Mouse (Mus musculus) c-Kit-negative CD71-positive TER-119-positive erythroid progenitor cells, embryonic 14.5 days (primary cell): ENCODE results near the gene Plxnb2.

ENCODE experiments used
- DNase-seq: peaks from one replicate; pipeline ENCODE4 v3.0.0-alpha.2; 2013; ENCODE audit warnings: low read depth, low spot score

The Plxnb2 gene

DNA sequence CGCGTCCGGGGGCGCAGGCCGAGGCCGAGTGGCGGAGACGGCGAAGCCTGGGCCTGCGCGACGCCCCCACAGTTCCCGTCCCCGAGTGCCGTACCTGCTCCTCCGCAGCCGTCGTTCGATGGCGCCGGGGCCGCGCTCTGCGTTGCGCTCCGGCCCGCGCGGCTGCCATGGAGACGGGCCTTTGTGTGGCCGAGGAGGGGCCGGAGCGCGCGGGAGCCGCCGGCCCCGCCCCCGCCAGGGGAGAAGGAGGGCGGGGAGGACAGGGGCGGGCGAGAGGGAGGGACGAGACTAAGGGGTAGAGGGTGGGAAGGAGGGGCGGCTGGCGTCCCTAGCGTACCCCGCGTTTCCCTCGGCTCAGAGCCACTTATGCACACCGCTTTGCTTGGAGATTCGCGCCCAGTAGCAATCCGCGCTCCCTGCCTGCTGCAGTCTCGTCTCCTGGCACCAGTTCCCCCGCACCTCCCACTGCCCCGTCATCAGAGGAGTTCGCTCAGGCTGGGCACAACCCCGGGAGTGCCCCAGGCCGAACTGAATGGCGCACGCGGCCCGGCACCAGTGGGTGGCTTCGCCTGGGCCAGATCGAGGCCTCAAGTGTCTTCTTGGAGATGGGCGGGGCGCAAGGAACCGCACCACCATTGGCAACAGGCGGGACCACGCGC, at the start of gene Plxnb2:
Plxnb2 (minus strand) TSS at position 218 of the 659 bp plus-strand sequence.
- no peak for DNase-seq

DNA sequence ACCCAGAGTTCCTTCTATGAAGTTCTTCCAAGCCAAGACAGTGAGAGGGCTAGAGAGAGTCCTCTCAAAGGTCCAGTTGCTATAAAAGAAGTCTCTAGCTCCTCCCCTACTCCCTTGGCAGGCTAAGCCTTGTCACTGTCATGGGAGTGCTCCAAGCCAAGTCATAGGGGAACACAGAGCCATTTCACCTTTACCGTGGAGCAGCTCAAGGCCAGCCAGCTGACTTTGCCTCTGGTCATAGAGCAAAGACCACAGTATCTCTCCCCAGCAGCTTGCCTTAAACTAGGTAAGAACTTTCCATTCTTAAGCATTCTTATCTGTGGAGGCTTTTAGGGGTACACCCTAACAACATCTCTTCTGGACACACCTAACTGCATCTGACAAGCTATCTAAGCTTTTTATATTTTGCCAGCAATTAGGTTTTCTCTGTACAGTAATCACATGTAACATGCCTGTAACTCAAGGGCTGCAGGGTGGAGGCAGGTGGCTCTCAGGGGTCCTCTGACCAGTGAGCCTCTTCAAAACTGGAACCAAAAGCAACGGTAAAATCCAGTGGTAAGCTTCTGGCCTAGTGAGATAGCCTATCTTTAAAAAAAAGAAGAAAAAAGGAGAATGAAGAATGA, 35.1 kb upstream of the Plxnb2 start:
- no peak for DNase-seq

DNA sequence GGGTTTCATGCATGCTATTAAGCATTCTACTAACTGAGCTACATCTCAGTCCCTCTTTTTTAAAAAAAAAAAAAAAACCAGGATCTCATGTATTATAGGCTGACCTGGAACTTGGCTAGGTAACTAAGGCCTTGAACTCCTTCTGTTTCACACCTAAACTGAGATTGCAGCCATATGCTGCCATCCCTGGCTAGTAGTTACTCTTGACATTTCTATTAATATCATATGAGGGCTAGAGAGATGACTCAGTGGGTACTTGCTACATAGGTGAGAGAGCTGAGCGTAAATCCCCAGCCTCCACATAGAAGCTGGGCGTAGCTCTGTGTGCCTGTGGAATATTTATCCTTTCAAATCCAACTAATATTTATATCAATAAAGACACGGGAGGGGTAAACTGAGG, 34.4 kb upstream of the Plxnb2 start:
- DNase-seq: no peak

DNA sequence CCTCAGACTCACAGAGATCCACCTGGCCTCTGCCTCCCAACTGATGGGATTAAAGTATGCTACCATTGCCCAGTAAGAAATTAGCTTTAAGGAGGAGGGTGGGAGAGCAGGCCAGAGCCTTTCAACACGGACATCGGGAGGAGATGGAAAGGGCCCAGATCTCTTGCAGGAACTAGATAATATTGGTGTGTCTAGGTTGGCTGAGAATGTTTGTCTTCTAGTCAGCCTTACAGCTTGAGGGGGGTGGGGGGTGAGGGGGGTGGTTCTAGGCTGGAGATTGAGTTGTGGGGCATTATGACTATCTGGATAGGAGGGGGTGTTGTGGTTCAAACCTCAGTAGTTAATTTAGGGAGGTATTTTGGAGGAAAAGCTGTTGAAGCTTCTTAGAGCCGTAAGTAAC, 32.9 kb upstream of the Plxnb2 start:
- DNase-seq: no peak

DNA sequence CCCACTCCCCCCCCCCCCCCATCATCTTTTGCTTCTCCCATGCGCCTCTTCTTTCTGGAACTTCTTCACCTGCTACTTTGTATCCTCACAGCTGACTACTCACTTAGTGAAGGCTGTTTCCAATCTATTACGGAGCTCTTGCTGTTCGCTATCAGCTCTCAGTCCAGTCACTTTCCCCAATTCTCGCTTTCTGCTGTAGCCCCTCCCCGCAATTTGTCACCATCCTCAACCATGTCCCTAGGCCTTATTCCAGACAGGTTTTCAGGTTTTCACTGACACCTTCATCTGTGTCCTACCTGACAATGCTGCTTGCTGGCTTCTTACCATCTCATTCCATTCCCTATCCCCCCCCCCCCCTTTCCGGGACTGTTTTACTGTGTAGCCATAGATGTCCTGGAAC, 31.9 kb upstream of the Plxnb2 start:
- DNase-seq: no peak

DNA sequence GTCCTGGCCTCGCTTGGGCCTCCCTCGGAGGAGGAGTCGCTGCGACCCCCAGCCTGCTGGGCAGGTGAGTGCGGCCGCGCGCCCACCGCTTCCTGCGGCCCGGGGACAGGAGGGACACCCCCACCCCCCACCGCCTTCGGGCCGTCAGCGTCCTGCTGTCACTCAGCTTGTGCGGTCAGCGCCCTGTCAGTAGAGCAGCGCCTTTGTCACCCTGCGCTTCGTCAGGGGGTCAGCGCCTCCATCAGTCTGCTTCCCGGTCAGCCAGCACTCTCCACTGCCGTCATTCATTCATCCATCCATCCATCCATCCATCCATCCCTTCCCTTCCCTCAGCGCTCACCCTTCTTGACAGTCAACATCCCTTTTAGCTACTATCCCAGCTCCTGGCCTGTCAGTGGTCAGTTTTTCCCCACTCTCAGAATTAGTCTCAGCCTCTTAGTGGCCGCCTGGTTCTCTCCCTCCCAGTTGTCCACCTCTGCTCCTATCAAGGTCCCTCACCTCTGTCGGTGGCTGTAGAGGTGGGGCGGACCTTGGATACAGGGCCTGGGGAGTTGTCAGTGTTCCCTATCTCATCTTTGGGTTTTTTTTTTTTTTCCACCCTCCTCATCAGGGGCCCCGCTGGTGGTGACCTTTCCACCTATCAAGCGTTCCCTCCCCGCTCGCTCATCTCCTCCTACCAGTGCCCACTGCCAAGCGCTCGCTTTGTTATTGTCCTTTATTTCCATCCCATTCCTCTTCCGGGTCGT, 31.3 kb upstream of the Plxnb2 start:
- DNase-seq: peak; percentile 54

DNA sequence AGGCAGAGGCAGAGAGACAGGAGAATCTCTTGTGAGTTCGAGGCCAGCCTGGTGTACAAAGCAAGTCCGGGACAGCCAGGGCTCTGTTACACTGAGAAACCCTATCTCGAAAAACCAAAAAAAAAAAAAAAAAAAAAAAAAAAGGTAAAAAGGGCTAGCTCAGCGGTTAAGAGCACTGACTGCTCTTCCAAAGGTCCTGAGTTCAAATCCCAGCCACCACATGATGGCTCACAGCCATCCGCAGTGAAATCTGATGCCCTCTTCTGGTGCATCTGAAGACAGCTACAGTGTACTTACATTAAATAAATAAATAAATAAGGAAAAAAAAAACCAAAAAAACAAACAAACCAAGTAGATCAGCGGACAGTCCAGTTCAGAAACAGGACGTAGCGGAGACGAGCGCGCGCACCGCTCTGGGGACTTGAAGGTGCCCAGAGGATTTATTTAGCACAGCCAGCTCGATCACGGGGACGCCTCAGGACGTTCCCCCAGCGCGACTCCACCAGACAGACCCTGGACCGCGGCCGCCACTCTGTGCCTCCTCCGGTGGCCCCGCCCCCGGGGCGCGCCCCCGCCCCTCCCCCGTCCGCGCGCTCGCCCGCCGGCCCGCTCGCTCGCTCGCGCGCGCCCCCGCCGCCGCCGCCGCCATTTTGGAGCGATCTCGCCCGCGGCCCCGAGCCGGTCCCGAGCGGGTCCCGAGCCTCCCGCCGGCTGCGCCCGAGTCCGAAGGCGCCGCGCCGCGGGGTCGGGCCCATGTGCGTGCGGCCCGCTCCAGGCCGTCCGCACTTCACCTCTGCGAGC, 30.5 kb upstream of the Plxnb2 start, which contains the start of gene Ppp6r2:
Ppp6r2 (plus strand) TSS at position 639 of the 801 bp plus-strand sequence.
- peak; percentile 60 for DNase-seq

DNA sequence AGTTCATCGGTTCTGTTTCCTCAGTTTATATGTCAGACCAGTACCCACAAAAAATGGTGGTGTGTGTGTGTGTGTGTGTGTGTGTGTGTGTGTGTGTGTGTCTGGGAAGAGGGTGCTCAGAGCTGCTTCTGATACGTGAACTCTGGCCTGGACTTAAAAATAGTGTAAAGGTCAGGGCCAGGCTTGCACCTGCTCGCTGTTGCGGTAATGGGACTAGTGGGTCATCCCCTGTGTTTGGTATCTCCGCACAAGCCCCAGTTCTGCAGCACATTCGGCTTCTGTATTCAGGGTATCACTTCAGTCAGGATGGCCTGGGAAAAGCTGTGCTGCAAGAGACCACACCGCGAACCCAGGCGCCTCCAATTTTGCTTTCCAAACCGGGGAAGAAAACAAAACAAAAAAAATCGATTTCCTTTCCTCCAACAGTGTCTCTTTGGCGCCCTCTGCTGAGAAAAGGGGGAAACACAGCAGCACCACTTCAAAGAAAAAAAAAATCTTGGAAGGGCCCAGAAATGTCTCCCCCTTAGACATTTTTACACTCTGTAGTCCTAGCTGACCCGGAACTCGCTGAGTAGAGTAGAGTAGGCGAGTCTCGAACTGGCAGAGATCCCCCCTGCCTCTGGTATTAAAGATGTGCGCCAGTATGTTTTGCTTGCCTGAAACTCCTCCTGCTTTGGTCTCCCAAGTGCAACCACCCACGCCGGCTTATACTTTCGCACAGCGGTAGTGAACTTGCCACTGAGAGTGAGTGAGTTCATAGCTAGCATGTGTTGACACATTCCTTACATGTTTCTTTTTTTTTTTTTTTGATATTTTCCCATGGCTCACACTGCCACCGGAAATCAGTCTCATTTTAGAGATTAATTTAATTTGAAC, 29.5 kb upstream of the Plxnb2 start:
- peak; percentile 78 for DNase-seq

DNA sequence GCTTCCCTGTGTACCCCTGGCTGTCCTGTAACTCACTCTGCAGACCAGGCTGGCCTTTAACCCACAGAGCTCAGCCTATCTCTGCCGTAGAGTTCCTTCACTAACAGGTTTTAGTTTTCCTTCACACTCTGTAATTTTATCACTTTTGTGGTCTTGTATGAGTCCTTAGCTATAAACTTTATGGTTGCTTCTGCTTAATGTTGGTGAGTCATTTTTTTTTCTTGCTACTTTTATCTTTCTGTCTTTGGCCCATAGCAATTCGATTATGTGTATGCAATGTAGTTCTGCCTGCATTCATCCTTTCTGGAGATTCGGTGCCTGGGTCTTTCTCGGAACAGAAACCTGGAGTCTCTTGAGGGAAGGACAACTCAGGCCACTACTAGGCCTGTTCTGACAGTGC, 26.9 kb upstream of the Plxnb2 start:
- no peak for DNase-seq

DNA sequence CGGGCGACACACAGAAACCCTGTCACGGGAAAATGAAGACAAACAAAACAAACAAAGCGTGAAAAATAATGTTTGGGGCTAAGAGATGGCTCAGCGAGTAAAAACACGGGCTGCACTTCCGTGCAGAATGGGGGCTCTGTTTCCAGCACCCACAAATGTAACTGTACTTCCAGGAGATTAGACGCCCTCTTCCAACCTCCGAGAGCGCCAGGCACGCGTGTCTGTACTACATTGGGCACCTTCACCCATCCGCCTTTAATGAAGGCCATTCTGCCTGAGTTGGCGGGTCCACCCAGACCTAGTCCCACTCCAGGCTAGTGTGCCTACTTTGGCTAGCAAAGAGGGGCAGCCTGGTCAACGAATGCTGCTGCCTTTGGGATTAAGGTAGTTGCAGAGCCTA, 16.5 kb upstream of the Plxnb2 start:
- no peak for DNase-seq

DNA sequence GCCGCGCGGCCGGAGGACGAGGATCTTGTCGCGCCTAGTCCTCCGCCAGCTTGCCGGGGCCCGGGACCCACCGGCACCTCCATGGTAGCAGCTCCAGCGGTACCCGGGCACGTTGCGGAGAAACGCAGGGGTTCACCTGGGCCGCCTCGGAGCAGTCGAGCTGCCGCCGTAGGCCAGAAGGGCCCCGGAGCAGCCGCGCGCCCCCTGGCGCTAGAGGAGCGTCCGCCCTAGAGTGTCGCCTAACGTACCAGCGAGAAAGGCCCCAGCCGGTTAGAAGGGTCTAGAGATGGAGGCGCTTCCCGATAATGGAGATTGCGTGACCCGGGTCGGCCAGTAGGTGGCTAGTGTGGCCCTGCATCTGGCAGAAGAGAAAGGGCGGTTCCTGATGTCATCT, 15.7 kb upstream of the Plxnb2 start, which contains the start of gene Dennd6b:
Dennd6b (minus strand) TSS at position 184 of the 394 bp plus-strand sequence.
- DNase-seq: peak; percentile 93

DNA sequence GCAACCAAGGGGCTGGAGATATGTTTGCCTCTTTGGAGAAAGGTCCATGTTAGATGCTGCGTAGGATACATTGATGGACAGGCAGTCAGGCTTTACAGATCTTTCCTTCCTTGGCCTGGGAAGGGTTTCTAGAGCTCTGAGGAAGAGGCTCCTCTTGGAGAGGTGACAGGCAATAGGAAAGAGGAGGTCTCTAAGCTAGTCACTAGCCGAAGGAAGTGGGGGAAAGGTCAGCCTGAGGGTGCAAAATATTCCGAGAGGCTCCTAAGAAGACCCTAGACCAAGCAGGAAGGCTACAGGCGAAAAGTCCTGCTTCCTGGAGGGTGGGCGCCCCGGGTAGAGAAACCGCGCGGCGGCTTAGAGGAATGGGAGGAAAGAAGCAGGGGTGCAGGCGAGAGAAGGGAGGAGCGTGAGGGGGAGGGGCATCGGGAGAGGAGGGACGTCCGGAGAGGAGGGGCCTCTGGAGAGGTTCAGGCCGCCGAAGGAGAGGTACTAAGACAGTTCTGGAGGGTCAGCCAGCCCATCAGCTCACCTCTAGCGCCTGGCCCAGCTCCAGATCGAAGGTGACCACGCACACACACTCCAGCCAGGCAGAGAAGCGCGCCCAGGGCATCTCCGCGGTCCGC, 15.2 kb upstream of the Plxnb2 start:
- DNase-seq: peak; percentile 73

DNA sequence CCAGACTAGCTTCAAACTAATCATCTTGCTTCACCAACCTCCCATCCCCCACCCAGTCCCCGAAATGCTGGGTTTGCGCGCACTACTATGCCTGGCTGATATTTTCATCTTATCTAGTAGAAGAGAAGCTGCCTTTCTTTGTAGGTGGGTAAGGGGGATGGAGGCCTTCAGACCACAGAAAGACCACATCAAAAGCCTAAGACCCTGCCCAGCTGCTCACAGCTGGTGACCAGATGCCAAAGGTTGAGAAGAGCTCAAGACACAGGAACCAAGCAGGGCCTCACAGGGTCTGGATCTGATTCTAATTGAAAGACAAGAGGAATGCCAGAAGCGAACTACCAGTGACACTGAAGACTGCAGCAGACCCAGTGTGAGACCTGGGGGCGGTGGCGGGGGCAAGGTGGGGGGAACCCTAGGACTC, 14.7 kb upstream of the Plxnb2 start:
- DNase-seq: no peak

DNA sequence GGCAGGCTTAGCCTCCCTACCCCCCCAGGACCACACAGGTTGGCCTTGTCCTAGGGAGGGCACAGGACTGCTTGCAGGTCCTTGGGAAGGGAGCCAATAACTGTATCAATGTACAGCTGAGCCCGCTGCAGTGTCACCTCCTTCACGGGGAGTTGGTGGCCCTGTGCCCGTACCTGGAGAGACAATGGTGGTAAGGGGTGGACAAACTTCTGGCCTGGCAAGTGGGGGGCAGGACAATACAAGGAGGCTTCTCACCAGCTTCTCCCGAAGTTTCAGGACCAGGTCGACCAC, 4.3 kb upstream of the Plxnb2 start:
- no peak for DNase-seq

DNA sequence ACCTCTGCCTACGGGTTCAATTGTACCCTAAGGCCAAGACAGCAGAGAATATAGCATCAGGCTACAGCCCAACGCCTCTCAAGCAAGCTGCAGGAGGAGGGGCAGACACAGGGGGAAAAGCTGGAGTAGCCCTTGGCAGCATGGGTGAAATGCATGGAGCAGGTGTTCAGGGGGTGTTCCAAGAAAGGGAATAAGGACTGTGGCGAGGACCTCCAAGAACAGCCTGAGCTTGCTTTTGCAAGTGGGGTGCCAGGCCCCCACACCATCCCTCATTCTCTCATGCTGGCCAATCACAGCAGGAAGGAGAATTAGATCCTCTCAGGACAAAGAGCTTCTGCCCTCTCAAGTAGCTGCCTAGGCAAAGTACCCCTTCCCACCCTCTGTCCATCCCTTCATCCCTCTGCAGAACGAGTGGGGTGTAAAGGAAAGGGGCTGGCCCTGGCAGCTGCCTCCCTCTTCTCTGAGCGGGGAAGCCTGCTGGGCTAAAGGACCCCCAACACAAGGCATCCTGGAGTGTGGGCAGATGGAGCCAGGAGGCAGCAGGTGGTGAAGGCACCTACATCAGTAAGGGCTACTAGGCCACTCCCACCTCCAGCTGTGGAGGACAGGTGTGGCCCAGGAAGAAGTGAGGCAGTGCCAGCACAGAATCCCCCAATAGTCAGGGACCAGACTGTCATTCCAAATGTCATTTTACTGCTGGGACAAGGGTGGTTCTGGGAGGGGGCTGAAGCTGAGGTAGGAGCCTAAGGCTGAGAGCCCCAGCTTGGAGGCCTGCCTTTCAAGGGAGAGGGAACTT, 3.8 kb upstream of the Plxnb2 start:
- no peak for DNase-seq

DNA sequence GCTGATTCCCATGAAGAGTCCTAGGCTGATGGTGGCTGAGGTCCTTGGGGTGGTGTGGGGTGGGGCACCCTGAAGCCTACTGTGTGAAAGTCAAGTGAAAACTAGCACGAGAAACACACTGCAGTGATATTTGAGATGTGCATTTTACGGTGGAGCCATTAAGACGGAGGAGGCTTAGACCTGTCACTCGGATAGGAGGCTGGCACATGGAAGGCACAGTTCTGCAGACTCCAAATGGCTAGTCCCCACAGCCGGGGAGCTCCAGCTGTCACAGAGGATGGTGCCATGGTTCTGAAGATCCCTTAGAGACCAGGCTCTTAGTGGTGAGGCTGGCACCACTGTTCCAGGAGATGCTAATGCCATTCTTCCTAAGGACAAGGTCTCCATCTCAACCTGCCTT, 2.3 kb upstream of the Plxnb2 start:
- no peak for DNase-seq

DNA sequence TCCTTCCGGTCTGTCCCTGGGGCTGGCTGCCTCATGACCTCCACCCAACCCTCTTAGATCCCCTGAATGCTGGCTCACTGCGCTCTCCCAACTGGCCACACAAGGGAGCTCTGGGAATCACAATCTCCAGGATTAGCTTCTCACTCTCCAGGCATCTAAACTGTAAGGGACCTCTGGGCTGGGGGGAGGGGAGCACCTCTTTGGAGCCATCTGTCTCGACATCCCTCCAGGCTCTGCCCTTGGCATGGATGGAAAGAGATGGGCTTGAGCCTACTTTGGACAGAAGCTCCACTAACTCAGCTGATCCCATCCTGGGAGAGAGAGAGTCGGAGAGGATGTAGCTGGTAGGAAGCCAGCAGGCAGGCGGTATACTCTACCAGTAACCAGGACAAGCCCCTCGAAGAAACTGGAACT, 1.7 kb upstream of the Plxnb2 start:
- no peak for DNase-seq

DNA sequence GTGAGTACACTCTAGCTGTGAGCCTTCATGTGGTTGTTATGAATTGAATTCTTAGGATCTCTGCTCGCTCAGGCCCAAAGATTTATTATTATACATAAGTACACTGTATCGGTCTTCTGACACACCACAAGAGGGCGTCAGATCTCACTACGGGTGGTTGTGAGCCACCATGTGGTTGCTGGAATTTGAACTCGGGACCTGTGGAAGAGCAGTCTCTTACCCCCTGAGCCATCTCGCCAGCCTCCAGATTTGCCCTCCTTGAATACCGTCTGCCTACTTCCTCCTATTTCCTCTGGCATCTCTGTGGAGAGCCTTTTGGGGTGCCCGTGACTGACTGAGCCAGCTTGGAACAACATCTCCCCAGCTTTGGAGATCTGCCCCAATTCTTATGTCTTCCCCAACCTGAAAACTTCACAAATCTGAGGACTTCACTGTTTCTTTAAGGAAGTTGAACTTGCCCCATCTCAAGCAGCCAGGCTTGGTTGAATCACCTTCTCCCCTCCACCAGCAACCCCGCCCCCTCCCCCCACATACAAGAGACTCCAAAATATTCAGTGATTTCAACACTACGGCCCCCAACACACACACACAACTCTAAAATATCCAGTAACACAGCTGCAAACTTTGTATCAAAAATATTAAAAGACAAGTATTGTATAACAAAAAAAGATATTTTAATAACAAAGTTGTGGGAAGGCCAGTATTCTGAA, 1.1 kb upstream of the Plxnb2 start:
- no peak for DNase-seq

DNA sequence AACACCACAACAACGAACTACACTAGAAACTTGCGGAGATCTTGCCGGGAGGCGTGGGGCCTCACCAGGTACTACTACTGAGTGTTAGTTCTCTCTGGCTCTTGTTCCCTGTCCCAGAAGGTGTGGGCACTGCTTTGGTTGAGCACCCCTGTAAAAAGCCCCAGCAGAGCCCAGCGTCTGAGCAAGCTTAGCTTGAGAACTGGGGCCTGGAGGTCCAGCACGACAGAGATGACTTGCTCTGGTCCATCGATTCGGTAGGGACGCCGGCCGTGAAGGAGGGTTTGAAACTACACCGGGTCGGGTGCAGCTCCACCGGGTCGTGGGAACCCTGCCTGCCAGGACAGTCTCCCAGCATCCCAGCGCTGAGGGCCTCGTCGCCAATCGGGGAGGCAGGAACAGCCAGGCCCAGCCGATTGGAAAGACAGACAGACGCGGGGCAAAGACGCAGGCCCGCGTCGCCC, 477 bp downstream of the Plxnb2 start:
- no peak for DNase-seq
